Mouse (Mus musculus): Measurements from ENCODE around the gene Proser2.

DNA sequence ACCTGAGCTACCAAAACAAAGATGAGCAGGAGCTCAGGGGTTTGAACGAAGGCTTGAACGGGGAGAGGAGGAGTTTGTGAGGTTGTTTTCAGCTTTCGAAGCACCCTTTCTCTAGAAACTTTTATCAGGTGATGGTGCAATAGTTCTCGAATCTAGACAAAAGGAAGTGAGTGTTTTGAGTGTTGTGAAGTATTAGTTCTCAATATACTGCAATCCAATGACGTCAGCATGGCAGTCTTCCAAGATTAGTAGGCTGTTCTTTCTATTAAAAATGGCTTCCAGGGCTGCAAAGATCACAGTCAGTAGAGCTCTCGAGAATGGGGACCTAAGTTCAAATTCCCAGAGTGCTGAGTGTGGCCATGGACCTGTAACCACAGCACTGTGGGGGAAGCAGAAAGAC is 35.8 kb upstream of the Proser2 start:
- TF ChIP-seq POLR2A (IDR thresholded peaks at IDR 0.05; ENCODE audit: insufficient read depth, low read length) (no peak), CTCF (IDR thresholded peaks at IDR 0.05; ENCODE audit: low read depth, low read length) (no peak)

Measured in ES-Bruce4 (cell line).